Mouse (Mus musculus): ENCODE measurements around the gene Sorcs2. TPM values are rescaled to one million over a fixed set of nuclear protein-coding genes. Genes with fewer than 3 reads are reported as not detected.

Gene Sorcs2
- polyA plus RNA-seq, 1 experiment = 21.8 TPM

- peak; percentile 14; the same call in 1 of the 2 replicates for TF ChIP-seq CTCF (IDR thresholded peaks at IDR 0.05; ENCODE audit: extremely low read depth, insufficient read depth, low read length)
- no peak for TF ChIP-seq POLR2A (IDR thresholded peaks at IDR 0.05; ENCODE audit: extremely low read depth, insufficient read depth, low read length)
- Histone ChIP-seq H3K27ac (ENCODE audit: insufficient read depth, low read length) (no peak overlapping the region), H3K4me3 (ENCODE audit: insufficient read depth, low read length) (no peak overlapping the region), H3K4me1 (ENCODE audit: control insufficient read depth, insufficient read depth, low read length) (peaks cover 5% of the 10 kb centered on the region)
Measured at GRCm38 (mm10) chr5:36317641-36318368, 80.1 kb downstream of the Sorcs2 start.

- no peak overlapping the region for H3K4me3 ChIP-seq (ENCODE audit: insufficient read depth, low read length)
- H3K4me1 ChIP-seq (ENCODE audit: control insufficient read depth, insufficient read depth, low read length) = peaks cover 5% of the 10 kb centered on the region
- no peak for TF ChIP-seq CTCF (IDR thresholded peaks at IDR 0.05; ENCODE audit: extremely low read depth, insufficient read depth, low read length)
- no peak for TF ChIP-seq POLR2A (IDR thresholded peaks at IDR 0.05; ENCODE audit: extremely low read depth, insufficient read depth, low read length)
- no peak overlapping the region for H3K27ac ChIP-seq (ENCODE audit: insufficient read depth, low read length)
Measured at GRCm38 (mm10) chr5:36315106-36315505, 82.8 kb downstream of the Sorcs2 start.

GRCm38 (mm10) chr5:36313353-36314079 is 84.4 kb downstream of the Sorcs2 start:
- Histone ChIP-seq H3K27ac (ENCODE audit: insufficient read depth, low read length) (no peak overlapping the region), H3K4me3 (ENCODE audit: insufficient read depth, low read length) (no peak overlapping the region), H3K4me1 (ENCODE audit: control insufficient read depth, insufficient read depth, low read length) (peaks cover 5% of the 10 kb centered on the region)
- TF ChIP-seq CTCF (IDR thresholded peaks at IDR 0.05; ENCODE audit: extremely low read depth, insufficient read depth, low read length) = no peak
- no peak for TF ChIP-seq POLR2A (IDR thresholded peaks at IDR 0.05; ENCODE audit: extremely low read depth, insufficient read depth, low read length)

GRCm38 (mm10) chr5:36312926-36313325 is 85.0 kb downstream of the Sorcs2 start:
- no peak overlapping the region for H3K27ac ChIP-seq (ENCODE audit: insufficient read depth, low read length)

GRCm38 (mm10) chr5:36304299-36304980 is 93.5 kb downstream of the Sorcs2 start:
- Histone ChIP-seq H3K27ac (ENCODE audit: insufficient read depth, low read length) (no peak overlapping the region), H3K4me1 (ENCODE audit: control insufficient read depth, insufficient read depth, low read length) (no peaks in the 10 kb centered on the region), H3K4me3 (ENCODE audit: insufficient read depth, low read length) (no peak overlapping the region)
- TF ChIP-seq POLR2A (IDR thresholded peaks at IDR 0.05; ENCODE audit: extremely low read depth, insufficient read depth, low read length) (no peak), CTCF (IDR thresholded peaks at IDR 0.05; ENCODE audit: extremely low read depth, insufficient read depth, low read length) (no peak)

More at GRCm38 (mm10) chr5:36312926-36313325, 85.0 kb downstream of the Sorcs2 start:
- no peak for TF ChIP-seq POLR2A (IDR thresholded peaks at IDR 0.05; ENCODE audit: extremely low read depth, insufficient read depth, low read length)
- no peak for TF ChIP-seq CTCF (IDR thresholded peaks at IDR 0.05; ENCODE audit: extremely low read depth, insufficient read depth, low read length)
- Histone ChIP-seq H3K4me1 (ENCODE audit: control insufficient read depth, insufficient read depth, low read length) (peaks cover 5% of the 10 kb centered on the region), H3K4me3 (ENCODE audit: insufficient read depth, low read length) (no peak overlapping the region)

- TF ChIP-seq CTCF (IDR thresholded peaks at IDR 0.05; ENCODE audit: extremely low read depth, insufficient read depth, low read length) (no peak), POLR2A (IDR thresholded peaks at IDR 0.05; ENCODE audit: extremely low read depth, insufficient read depth, low read length) (no peak)
- Histone ChIP-seq H3K4me1 (ENCODE audit: control insufficient read depth, insufficient read depth, low read length) (no peaks in the 10 kb centered on the region), H3K27ac (ENCODE audit: insufficient read depth, low read length) (no peak overlapping the region), H3K4me3 (ENCODE audit: insufficient read depth, low read length) (no peak overlapping the region)
Measured at GRCm38 (mm10) chr5:36301166-36301565, 96.8 kb downstream of the Sorcs2 start.

GRCm38 (mm10) chr5:36298049-36298448 is 99.9 kb downstream of the Sorcs2 start:
- Histone ChIP-seq H3K27ac (ENCODE audit: insufficient read depth, low read length) (no peak overlapping the region), H3K4me1 (ENCODE audit: control insufficient read depth, insufficient read depth, low read length) (no peaks in the 10 kb centered on the region), H3K4me3 (ENCODE audit: insufficient read depth, low read length) (no peak overlapping the region)
- TF ChIP-seq CTCF (IDR thresholded peaks at IDR 0.05; ENCODE audit: extremely low read depth, insufficient read depth, low read length) = no peak
- TF ChIP-seq POLR2A (IDR thresholded peaks at IDR 0.05; ENCODE audit: extremely low read depth, insufficient read depth, low read length) = no peak

- Histone ChIP-seq H3K4me3 (ENCODE audit: insufficient read depth, low read length) (no peak overlapping the region), H3K27ac (ENCODE audit: insufficient read depth, low read length) (no peak overlapping the region), H3K4me1 (ENCODE audit: control insufficient read depth, insufficient read depth, low read length) (no peaks in the 10 kb centered on the region)
- TF ChIP-seq CTCF (IDR thresholded peaks at IDR 0.05; ENCODE audit: extremely low read depth, insufficient read depth, low read length) (no peak), POLR2A (IDR thresholded peaks at IDR 0.05; ENCODE audit: extremely low read depth, insufficient read depth, low read length) (no peak)
Measured at GRCm38 (mm10) chr5:36297246-36297645, 100.7 kb downstream of the Sorcs2 start.

- no peak overlapping the region for H3K27ac ChIP-seq (ENCODE audit: insufficient read depth, low read length)
- H3K4me1 ChIP-seq (ENCODE audit: control insufficient read depth, insufficient read depth, low read length) = no peaks in the 10 kb centered on the region
- H3K4me3 ChIP-seq (ENCODE audit: insufficient read depth, low read length) = no peak overlapping the region
- TF ChIP-seq POLR2A (IDR thresholded peaks at IDR 0.05; ENCODE audit: extremely low read depth, insufficient read depth, low read length) (no peak), CTCF (IDR thresholded peaks at IDR 0.05; ENCODE audit: extremely low read depth, insufficient read depth, low read length) (no peak)
Measured at GRCm38 (mm10) chr5:36293109-36293900, 104.6 kb downstream of the Sorcs2 start.
